Mouse (Mus musculus): ENCODE measurements at regions not wholly inside any gene's neighbourhood (a gene's known extent, or its start where the extent isn't known, plus 50 kb on each side); places are given as distances from the start of the nearest gene placed in this dataset.

DNA sequence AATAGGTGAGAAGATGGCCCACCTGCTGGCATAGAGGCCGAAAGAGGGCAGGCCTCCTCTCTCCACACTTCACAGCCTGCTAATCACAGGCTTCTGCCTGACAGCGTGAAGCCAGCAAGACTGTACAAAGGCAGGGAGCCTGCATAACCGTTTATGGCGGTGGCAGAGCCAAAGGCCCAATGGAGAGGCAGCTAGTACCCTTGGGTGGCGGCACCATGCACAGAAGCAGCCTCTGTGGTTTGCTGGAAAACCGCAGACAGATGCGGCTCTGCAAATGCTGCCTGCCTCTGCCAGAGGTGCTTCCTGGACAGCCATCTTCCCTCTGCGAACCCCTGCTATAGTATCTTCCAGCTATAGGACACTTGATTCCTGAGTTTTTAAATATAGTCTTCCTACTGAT is 86.2 kb downstream of the Cpn2 start:
- no peak overlapping the region for H3K4me3 ChIP-seq (ENCODE audit: low read depth, low read length)
- H3K27me3 ChIP-seq (replicated peaks; ENCODE audit: control insufficient read depth, insufficient read depth, low read length), result no peaks in the 10 kb centered on the region
- no peak overlapping the region for H3K4me2 ChIP-seq (ENCODE audit: low read depth, low read length)
- no peaks in the 10 kb centered on the region for H3K36me3 ChIP-seq (ENCODE audit: control insufficient read depth, insufficient read depth, low read length)
- 63% methylated on average over 8 of the region's 8 CpGs for WGBS
- ATAC-seq (ENCODE audit: low read depth), result no peak
- H3K9ac ChIP-seq (ENCODE audit: low read depth, low read length), result no peak overlapping the region
- no peaks in the 10 kb centered on the region for H3K9me3 ChIP-seq (ENCODE audit: control insufficient read depth, low read length)
- H3K27ac ChIP-seq (replicated peaks; ENCODE audit: low read depth, low read length), result no peak overlapping the region
- DNase-seq (ENCODE audit: low spot score), result no peak
- peaks cover 26% of the 10 kb centered on the region for H3K4me1 ChIP-seq (ENCODE audit: control insufficient read depth, insufficient read depth, low read length)

- Histone ChIP-seq H3K9me3 (ENCODE audit: control insufficient read depth, low read length) (no peaks in the 10 kb centered on the region), H3K4me2 (ENCODE audit: low read depth, low read length) (peak overlapping the region; percentile 23; the same call in 1 of the 2 replicates), H3K27ac (replicated peaks; ENCODE audit: low read depth, low read length) (peak overlapping the region; percentile 67), H3K36me3 (ENCODE audit: control insufficient read depth, insufficient read depth, low read length) (no peaks in the 10 kb centered on the region), H3K27me3 (replicated peaks; ENCODE audit: control insufficient read depth, insufficient read depth, low read length) (no peaks in the 10 kb centered on the region), H3K4me3 (ENCODE audit: low read depth, low read length) (no peak overlapping the region), H3K9ac (ENCODE audit: low read depth, low read length) (0 out of 2 replicates have a peak overlapping the region, but pooled peaks have one; percentile 17), H3K4me1 (ENCODE audit: control insufficient read depth, insufficient read depth, low read length) (peaks cover 50% of the 10 kb centered on the region)
- 13% methylated on average over 18 of the region's 18 CpGs for WGBS
- DNase-seq (ENCODE audit: low spot score) (peak; percentile 95), ATAC-seq (ENCODE audit: low read depth) (peak; percentile 87)
Measured at GRCm38 (mm10) chr16:30184591-30185265, 82.6 kb downstream of the Cpn2 start.

- 36% methylated on average over 7 of the region's 7 CpGs for WGBS
- Histone ChIP-seq H3K4me2 (ENCODE audit: low read depth, low read length) (0 out of 2 replicates have a peak overlapping the region, but pooled peaks have one; percentile 23), H3K9me3 (ENCODE audit: control insufficient read depth, low read length) (no peaks in the 10 kb centered on the region), H3K36me3 (ENCODE audit: control insufficient read depth, insufficient read depth, low read length) (no peaks in the 10 kb centered on the region), H3K9ac (ENCODE audit: low read depth, low read length) (no peak overlapping the region), H3K4me1 (ENCODE audit: control insufficient read depth, insufficient read depth, low read length) (peaks cover 60% of the 10 kb centered on the region), H3K4me3 (ENCODE audit: low read depth, low read length) (no peak overlapping the region), H3K27me3 (replicated peaks; ENCODE audit: control insufficient read depth, insufficient read depth, low read length) (no peaks in the 10 kb centered on the region), H3K27ac (replicated peaks; ENCODE audit: low read depth, low read length) (peak overlapping the region; percentile 67)
- ATAC-seq (ENCODE audit: low read depth) (no peak), DNase-seq (ENCODE audit: low spot score) (no peak)
Measured at GRCm38 (mm10) chr16:30185707-30186106, 81.6 kb downstream of the Cpn2 start.

- Histone ChIP-seq H3K4me2 (ENCODE audit: low read depth, low read length) (no peak overlapping the region), H3K4me1 (ENCODE audit: control insufficient read depth, insufficient read depth, low read length) (peaks cover 66% of the 10 kb centered on the region), H3K9ac (ENCODE audit: low read depth, low read length) (no peak overlapping the region), H3K27ac (replicated peaks; ENCODE audit: low read depth, low read length) (peak overlapping the region; percentile 67; the same call in 1 of the 2 replicates), H3K36me3 (ENCODE audit: control insufficient read depth, insufficient read depth, low read length) (no peaks in the 10 kb centered on the region), H3K27me3 (replicated peaks; ENCODE audit: control insufficient read depth, insufficient read depth, low read length) (no peaks in the 10 kb centered on the region), H3K9me3 (ENCODE audit: control insufficient read depth, low read length) (no peaks in the 10 kb centered on the region), H3K4me3 (ENCODE audit: low read depth, low read length) (no peak overlapping the region)
- 54% methylated on average over 15 of the region's 15 CpGs for WGBS
- DNase-seq (ENCODE audit: low spot score), result no peak
- no peak for ATAC-seq (ENCODE audit: low read depth)
Measured at GRCm38 (mm10) chr16:30186201-30186700, 81.0 kb downstream of the Cpn2 start.

DNA sequence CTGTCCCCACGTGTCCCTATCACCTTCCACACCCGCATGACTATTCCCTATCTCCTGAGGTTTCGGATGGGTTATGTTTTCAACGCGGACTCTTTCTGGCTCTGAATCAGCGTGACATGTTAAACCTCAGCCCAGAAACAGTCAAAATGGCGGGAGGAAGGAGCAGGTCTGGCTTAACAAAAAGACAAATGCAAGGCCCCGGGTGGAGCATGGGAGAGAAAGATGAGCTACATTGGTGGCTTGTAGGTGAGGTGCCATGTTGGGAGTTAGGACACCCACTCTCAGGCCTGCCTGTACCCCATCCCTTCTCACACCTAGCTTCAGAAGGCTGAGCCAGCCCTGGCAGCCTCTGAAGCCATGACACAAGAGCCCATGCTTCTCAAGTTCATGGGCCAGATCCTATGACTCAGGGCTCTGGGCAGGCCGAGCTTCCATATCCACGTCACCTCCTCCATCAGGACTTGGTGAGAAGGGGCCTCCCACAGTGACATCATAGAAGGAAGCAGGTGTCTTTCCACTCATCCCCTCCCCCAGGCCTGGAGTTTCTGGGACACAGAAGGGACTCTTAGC is 80.5 kb downstream of the Cpn2 start:
- no peaks in the 10 kb centered on the region for H3K9me3 ChIP-seq (ENCODE audit: control insufficient read depth, low read length)
- ATAC-seq (ENCODE audit: low read depth), result no peak
- no peak overlapping the region for H3K4me3 ChIP-seq (ENCODE audit: low read depth, low read length)
- H3K4me1 ChIP-seq (ENCODE audit: control insufficient read depth, insufficient read depth, low read length), result peaks cover 67% of the 10 kb centered on the region
- no peak overlapping the region for H3K9ac ChIP-seq (ENCODE audit: low read depth, low read length)
- H3K36me3 ChIP-seq (ENCODE audit: control insufficient read depth, insufficient read depth, low read length), result no peaks in the 10 kb centered on the region
- no peaks in the 10 kb centered on the region for H3K27me3 ChIP-seq (replicated peaks; ENCODE audit: control insufficient read depth, insufficient read depth, low read length)
- H3K4me2 ChIP-seq (ENCODE audit: low read depth, low read length), result no peak overlapping the region
- 72% methylated on average over 10 of the region's 10 CpGs for WGBS
- peak overlapping the region; percentile 36; the same call in 1 of the 2 replicates for H3K27ac ChIP-seq (replicated peaks; ENCODE audit: low read depth, low read length)
- DNase-seq (ENCODE audit: low spot score), result peak; percentile 60

GRCm38 (mm10) chr16:30187400-30187799 is 79.9 kb downstream of the Cpn2 start:
- 38% methylated on average over 9 of the region's 9 CpGs for WGBS
- H3K9me3 ChIP-seq (ENCODE audit: control insufficient read depth, low read length), result no peaks in the 10 kb centered on the region
- H3K4me2 ChIP-seq (ENCODE audit: low read depth, low read length), result peak overlapping the region; percentile 55; the same call in 1 of the 2 replicates
- peaks cover 67% of the 10 kb centered on the region for H3K4me1 ChIP-seq (ENCODE audit: control insufficient read depth, insufficient read depth, low read length)
- no peaks in the 10 kb centered on the region for H3K27me3 ChIP-seq (replicated peaks; ENCODE audit: control insufficient read depth, insufficient read depth, low read length)
- H3K4me3 ChIP-seq (ENCODE audit: low read depth, low read length), result peak overlapping the region; percentile 15; the same call in 1 of the 2 replicates
- H3K9ac ChIP-seq (ENCODE audit: low read depth, low read length), result no peak overlapping the region
- no peak for DNase-seq (ENCODE audit: low spot score)
- no peak for ATAC-seq (ENCODE audit: low read depth)
- no peaks in the 10 kb centered on the region for H3K36me3 ChIP-seq (ENCODE audit: control insufficient read depth, insufficient read depth, low read length)
- H3K27ac ChIP-seq (replicated peaks; ENCODE audit: low read depth, low read length), result peak overlapping the region; percentile 69

DNA sequence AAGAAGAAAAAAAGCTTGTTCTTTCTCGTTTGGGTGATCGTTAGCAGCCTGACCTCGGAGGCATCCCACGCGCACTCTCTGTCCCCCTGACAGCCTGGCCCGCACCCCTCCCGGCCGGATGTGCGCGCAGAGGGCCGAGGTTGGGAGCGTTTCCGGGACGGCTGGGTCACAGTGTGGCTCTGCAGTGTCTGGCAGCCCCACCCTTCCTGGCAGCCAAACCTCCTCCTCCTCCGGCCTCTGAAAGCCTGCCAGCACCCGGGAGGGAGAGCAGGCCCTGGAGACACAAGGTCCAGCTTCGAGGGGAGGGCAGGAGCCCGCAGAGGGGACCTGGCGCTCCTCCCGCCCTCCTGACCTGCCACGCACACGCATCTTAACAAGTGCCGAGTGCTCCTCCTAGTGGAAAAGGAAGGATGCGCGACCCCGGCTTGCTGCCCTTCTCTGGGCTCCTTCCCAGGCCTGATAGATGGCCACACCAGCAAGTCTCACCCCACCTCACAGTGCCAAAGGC is 79.3 kb downstream of the Cpn2 start:
- peaks cover 67% of the 10 kb centered on the region for H3K4me1 ChIP-seq (ENCODE audit: control insufficient read depth, insufficient read depth, low read length)
- peak; percentile 92 for DNase-seq (ENCODE audit: low spot score)
- H3K9ac ChIP-seq (ENCODE audit: low read depth, low read length), result peak overlapping the region; percentile 34
- H3K9me3 ChIP-seq (ENCODE audit: control insufficient read depth, low read length), result no peaks in the 10 kb centered on the region
- ATAC-seq (ENCODE audit: low read depth), result peak; percentile 47
- H3K4me2 ChIP-seq (ENCODE audit: low read depth, low read length), result peak overlapping the region; percentile 55
- peak overlapping the region; percentile 69 for H3K27ac ChIP-seq (replicated peaks; ENCODE audit: low read depth, low read length)
- no peaks in the 10 kb centered on the region for H3K27me3 ChIP-seq (replicated peaks; ENCODE audit: control insufficient read depth, insufficient read depth, low read length)
- 2% methylated on average over 18 of the region's 26 CpGs for WGBS
- H3K36me3 ChIP-seq (ENCODE audit: control insufficient read depth, insufficient read depth, low read length), result no peaks in the 10 kb centered on the region
- peak overlapping the region; percentile 15 for H3K4me3 ChIP-seq (ENCODE audit: low read depth, low read length)

GRCm38 (mm10) chr16:30188769-30189430 is 78.4 kb downstream of the Cpn2 start:
- Histone ChIP-seq H3K36me3 (ENCODE audit: control insufficient read depth, insufficient read depth, low read length) (no peaks in the 10 kb centered on the region), H3K9ac (ENCODE audit: low read depth, low read length) (no peak overlapping the region), H3K4me3 (ENCODE audit: low read depth, low read length) (no peak overlapping the region), H3K9me3 (ENCODE audit: control insufficient read depth, low read length) (no peaks in the 10 kb centered on the region), H3K4me1 (ENCODE audit: control insufficient read depth, insufficient read depth, low read length) (peaks cover 73% of the 10 kb centered on the region), H3K27me3 (replicated peaks; ENCODE audit: control insufficient read depth, insufficient read depth, low read length) (no peaks in the 10 kb centered on the region), H3K4me2 (ENCODE audit: low read depth, low read length) (no peak overlapping the region), H3K27ac (replicated peaks; ENCODE audit: low read depth, low read length) (no peak overlapping the region)
- no peak for ATAC-seq (ENCODE audit: low read depth)
- DNase-seq (ENCODE audit: low spot score), result no peak
- WGBS, result 50% methylated on average over 8 of the region's 8 CpGs

Measured in embryonic facial prominence, embryonic 14.5 days (tissue).